Mouse (Mus musculus) midbrain, postnatal 0 days (tissue): ENCODE data around the gene Ptges2. TPM values are rescaled to one million over a fixed set of nuclear protein-coding genes. Genes with fewer than 3 reads are reported as not detected.
A peak's percentile ranks its signal among the peaks of the same experiment; 100 is the strongest.

Experiments used
- ATAC-seq: fragments of 200-750 bp; cut with Nextera tagmentation; 2 replicates; pipeline ENCODE4 v1.8.0; 2017; ENCODE audit warnings: moderate number of reproducible peaks, mild to moderate bottlenecking, moderate TSS enrichment, moderate library complexity; ENCODE audit not compliant: low FRiP score
- DNase-seq: peaks from one replicate; pipeline ENCODE4 v3.0.0-alpha.2; 2015; ENCODE audit warnings: low spot score
- H3K27ac ChIP-seq: fragments of 300-500 bp; sonication (generic); 2 replicates; pipeline ENCODE4 v1.5.1; 2014; ENCODE audit warnings: low read depth, mild to moderate bottlenecking, low read length, mixed read lengths
- H3K27me3 ChIP-seq: fragments of 300-500 bp; sonication (generic); 2 replicates; pipeline ENCODE4 v1.6.1; 2014; ENCODE audit warnings: low read length, control low read depth, mixed read lengths; ENCODE audit not compliant: insufficient read depth
- H3K36me3 ChIP-seq: fragments of 300-500 bp; sonication (generic); 2 replicates; pipeline ENCODE4 v1.6.1; 2014; ENCODE audit warnings: low read length, control low read depth, mixed read lengths; ENCODE audit not compliant: insufficient read depth
- H3K4me1 ChIP-seq: fragments of 300-500 bp; sonication (generic); 2 replicates; pipeline ENCODE4 v1.6.1; 2014; ENCODE audit warnings: mild to moderate bottlenecking, control low read depth, antibody characterized with exemption, low read length, mixed read lengths; ENCODE audit not compliant: insufficient read depth
- H3K4me2 ChIP-seq: fragments of 300-500 bp; sonication (generic); 2 replicates; pipeline ENCODE4 v1.6.1; 2014; ENCODE audit warnings: low read depth, mild to moderate bottlenecking, low read length, mixed read lengths; ENCODE audit not compliant: poor library complexity, severe bottlenecking
- H3K4me3 ChIP-seq: fragments of 300-500 bp; sonication (generic); 2 replicates; pipeline ENCODE4 v1.5.1; 2014; ENCODE audit warnings: low read depth, mild to moderate bottlenecking, low read length, moderate library complexity
- H3K9ac ChIP-seq: fragments of 300-500 bp; sonication (generic); replicated peaks from 2 replicates; pipeline ENCODE4 v1.6.1; 2014; ENCODE audit warnings: mild to moderate bottlenecking, low read length, moderate library complexity, mixed read lengths; ENCODE audit not compliant: poor library complexity, severe bottlenecking
- H3K9me3 ChIP-seq: fragments of 300-500 bp; sonication (generic); 2 replicates; pipeline ENCODE4 v1.6.1; 2016; ENCODE audit warnings: low read length, control low read depth
- CTCF ChIP-seq: IDR thresholded peaks from 2 replicates; pipeline ENCODE4 v1.5.1; 2016; ENCODE audit warnings: antibody characterized with exemption, mild to moderate bottlenecking
- WGBS: fragments of 180-500 bp; shearing (Covaris S2); extraction: QIAGEN DNeasy Blood & Tissue Kit; methylation state at CpG from one replicate; pipeline ENCODE4 v1.1.7; 2014; 5-methylcytosine and 5-hydroxymethylcytosine counted together
- polyA plus RNA-seq: library from polyadenylated mRNA; unstranded; fragments of >200 nt; fragmentation: Nextera tagmentation; extraction: Ambion mirVana; gene quantifications from 2 replicates; pipeline ENCODE4 v1.2.1, GENCODE M21; 2015
- total RNA-seq: library from RNA; depleted of rRNA; stranded (reverse); fragments of >200 nt; gene quantifications from 2 replicates; pipeline ENCODE4 v1.2.3, GENCODE M21; 2014

Gene Ptges2
- total and polyA plus RNA-seq, 2 experiments from 2014 or later, result 41.1 to 56.2 TPM

DNA sequence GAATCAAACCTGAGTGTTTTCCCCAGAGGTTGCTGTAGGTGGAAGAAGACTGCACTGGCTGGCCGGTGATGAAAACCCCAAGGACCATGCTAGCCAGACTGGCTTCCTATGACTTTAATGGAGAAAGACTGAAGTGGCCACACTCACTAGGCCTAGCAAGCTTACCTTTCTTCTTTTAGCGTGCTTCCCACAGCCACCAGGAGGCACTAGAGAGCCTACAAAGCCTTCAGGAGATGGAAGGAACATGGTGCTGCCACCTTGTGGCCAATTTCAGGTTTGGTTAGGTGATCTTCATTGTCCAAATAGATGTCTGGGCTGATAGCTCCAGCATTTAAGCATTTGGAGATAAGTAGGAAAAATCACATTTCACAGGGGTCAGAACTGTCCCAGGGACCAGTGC is 9.0 kb downstream of the Ptges2 start:
- H3K9me3 ChIP-seq, result no peaks in the 10 kb centered on the region
- WGBS, result 16% methylated on average over 2 of the region's 2 CpGs
- no peaks in the 10 kb centered on the region for H3K4me1 ChIP-seq
- ATAC-seq, result peak; percentile 41; the same call in 1 of the 2 replicates
- no peak overlapping the region for H3K27ac ChIP-seq
- peak; percentile 100 for TF ChIP-seq CTCF
- peak; percentile 97 for DNase-seq
- no peak overlapping the region for H3K9ac ChIP-seq
- no peaks in the 10 kb centered on the region for H3K27me3 ChIP-seq
- peaks cover 37% of the 10 kb centered on the region for H3K36me3 ChIP-seq
- no peak overlapping the region for H3K4me2 ChIP-seq
- no peak overlapping the region for H3K4me3 ChIP-seq

DNA sequence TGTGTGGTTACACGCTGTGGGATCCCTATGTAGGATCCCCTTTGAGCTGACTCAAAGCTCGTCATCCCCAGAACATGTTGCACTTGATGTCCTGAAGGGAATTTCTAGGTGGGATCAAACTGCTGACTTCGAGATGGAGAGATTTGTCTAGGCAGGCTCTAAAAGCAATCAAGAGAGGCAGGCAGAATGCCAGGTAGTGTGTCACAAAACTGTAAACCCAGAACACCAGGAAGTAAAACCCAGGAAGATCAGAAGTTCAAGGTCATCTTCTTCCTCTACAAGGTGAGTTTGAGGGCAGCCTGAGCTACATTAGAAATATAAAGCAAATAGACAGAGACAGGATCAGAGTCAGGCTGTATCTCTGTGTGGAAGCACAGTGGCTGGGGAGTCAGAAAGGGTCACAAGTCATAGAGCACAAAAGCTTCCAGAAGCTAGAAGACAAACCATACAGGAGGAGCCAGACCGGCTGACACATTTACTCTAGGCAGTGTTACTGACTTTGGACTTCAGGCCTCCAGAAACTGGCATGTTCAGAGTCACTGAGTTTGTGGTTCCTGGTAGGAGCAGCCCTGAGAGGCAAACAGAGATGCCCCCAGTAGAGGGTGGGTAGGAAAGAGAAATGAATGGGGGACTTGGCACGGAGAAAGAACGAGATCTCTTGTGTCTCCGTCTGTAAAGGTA is 11.6 kb downstream of the Ptges2 start:
- Histone ChIP-seq H3K27ac (no peak overlapping the region), H3K4me2 (no peak overlapping the region), H3K4me1 (no peaks in the 10 kb centered on the region), H3K4me3 (no peak overlapping the region), H3K36me3 (peaks cover 13% of the 10 kb centered on the region), H3K27me3 (no peaks in the 10 kb centered on the region), H3K9ac (no peak overlapping the region), H3K9me3 (no peaks in the 10 kb centered on the region)
- ATAC-seq (no peak), DNase-seq (no peak)
- 82% methylated on average over 7 of the region's 7 CpGs for WGBS
- TF ChIP-seq CTCF, result no peak

DNA sequence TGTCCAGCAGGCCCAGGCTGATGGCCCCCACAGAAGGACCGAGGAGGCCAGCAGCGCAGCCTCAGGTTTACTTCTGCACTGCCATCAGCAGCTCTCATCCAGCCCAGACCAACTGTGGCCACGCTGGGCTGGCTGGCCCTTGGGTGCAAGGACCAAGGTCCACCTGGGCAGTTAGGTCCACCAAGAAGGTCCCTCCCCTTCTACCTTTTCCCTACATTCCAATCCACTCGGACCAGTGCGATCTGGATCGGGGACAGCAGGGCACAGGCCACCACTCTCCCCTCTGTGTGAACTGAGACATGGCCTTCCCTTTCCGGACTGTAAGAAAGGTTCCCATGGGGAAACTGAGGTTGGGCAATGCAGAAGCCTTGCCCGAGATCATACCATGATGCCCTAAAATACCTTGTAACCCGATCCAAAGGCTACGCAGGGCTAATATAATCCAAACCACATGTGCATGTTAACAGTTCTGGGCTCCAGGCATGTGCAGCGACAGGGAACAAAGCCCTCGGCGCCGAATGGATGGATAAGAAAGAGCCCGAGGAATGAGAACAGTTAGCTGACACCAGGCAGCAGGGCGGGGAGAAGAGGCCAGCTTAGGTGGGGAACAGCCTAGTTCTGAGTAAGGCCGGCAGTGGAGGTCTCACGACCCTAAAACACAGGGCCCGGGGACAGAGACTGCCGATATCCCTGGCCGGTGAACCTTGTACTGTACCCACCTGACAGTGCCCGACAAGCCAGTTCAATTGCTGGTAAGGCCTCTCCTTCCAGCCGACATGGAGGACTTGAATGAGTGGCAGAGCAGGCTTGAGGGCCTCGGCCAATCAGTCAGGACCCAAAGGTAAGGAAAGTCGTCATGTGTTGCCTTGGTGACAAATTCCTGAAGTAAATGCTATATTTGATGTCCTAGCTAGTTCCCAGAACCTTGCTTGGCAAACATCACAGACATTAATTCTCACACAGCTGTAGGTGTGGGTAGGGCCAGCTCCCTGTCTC is 13.0 kb downstream of the Ptges2 start:
- Histone ChIP-seq H3K4me2 (no peak overlapping the region), H3K27ac (no peak overlapping the region), H3K36me3 (peaks cover 2% of the 10 kb centered on the region; the same call in 1 of the 2 replicates), H3K9ac (no peak overlapping the region), H3K9me3 (no peaks in the 10 kb centered on the region), H3K27me3 (no peaks in the 10 kb centered on the region), H3K4me1 (no peaks in the 10 kb centered on the region), H3K4me3 (no peak overlapping the region)
- DNase-seq, result no peak
- TF ChIP-seq CTCF, result no peak
- WGBS, result 70% methylated on average over 25 of the region's 25 CpGs
- ATAC-seq, result no peak

DNA sequence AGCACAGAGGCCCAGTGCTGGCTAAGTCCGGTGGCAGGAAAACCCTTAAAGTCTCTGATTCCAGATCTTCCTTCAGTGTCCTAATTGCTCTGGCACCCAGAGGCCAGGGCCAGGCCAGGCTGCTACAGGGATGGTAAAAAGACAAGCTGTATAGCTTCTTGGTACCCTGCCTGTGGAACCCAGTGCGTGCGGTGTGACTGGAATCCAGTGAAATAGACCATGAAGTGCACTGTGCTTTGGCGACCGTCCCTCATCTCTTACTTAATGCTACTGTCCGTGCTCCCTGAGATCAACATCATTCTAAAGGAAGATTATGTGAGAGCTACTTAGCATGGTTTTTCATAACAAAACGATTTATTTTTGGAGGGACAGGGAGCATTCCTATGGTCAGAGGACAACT is 15.7 kb downstream of the Ptges2 start:
- DNase-seq, result no peak
- no peak overlapping the region for H3K4me2 ChIP-seq
- H3K4me1 ChIP-seq, result no peaks in the 10 kb centered on the region
- ATAC-seq, result no peak
- no peak for TF ChIP-seq CTCF
- whole genome bisulfite sequencing, result 82% methylated on average over 7 of the region's 7 CpGs
- no peak overlapping the region for H3K4me3 ChIP-seq
- H3K27ac ChIP-seq, result no peak overlapping the region
- H3K9ac ChIP-seq, result no peak overlapping the region
- H3K36me3 ChIP-seq, result peaks cover 25% of the 10 kb centered on the region
- no peaks in the 10 kb centered on the region for H3K9me3 ChIP-seq
- no peaks in the 10 kb centered on the region for H3K27me3 ChIP-seq

DNA sequence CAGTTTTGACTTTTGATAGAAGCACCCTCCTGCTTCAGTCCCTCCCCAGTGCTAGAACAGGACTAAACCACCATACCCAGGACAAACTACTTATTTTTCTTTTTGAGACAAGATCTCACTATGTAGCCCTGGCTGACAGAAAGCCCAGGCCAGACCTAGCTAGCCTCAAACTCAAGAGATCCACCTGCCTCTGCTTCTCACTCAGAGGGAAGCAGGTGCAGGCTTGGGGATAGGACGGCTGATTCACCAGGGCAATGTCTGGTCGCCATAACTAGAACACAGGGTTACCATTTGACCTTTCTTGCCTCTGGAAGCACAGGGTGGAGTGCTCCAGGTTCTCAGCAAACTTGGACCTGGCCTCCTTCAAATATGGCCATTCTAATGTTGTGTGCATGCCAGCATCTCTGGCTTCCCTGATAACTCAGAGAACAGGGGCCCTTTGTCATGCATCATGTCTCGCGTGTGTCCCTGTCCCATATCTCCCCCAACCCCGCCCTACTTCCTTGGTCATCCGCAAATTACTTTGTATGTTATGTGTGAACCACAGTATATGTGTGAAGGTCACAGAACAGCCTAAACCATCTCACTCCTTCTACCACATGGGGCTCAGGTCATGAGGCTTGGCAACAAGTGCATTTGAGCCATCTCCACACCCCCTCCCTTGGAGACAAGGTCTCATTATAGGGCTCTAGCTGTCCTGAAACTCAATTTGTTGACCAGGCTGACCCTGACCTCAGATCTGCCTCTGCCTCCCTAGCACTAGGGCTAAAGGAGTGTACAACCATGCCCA is 17.2 kb downstream of the Ptges2 start:
- 93% methylated on average over 6 of the region's 6 CpGs for WGBS
- no peak for ATAC-seq
- no peak for DNase-seq
- Histone ChIP-seq H3K9me3 (no peaks in the 10 kb centered on the region), H3K36me3 (peaks cover 41% of the 10 kb centered on the region), H3K4me1 (no peaks in the 10 kb centered on the region), H3K27ac (no peak overlapping the region), H3K9ac (no peak overlapping the region), H3K4me2 (no peak overlapping the region), H3K27me3 (no peaks in the 10 kb centered on the region), H3K4me3 (no peak overlapping the region)
- no peak for TF ChIP-seq CTCF
